Mouse (Mus musculus): ENCODE data around the gene Iglon5. TPM values are rescaled to one million over a fixed set of nuclear protein-coding genes. Genes with fewer than 3 reads are reported as not detected.
A peak's percentile ranks its signal among the peaks of the same experiment; 100 is the strongest.

Gene Iglon5
- polyA plus RNA-seq, 1 experiment from 2014 or later, result 1.1 TPM

- Histone ChIP-seq H3K9me3 (replicated peaks; ENCODE audit: control insufficient read depth, low read length) (no peaks in the 10 kb centered on the region), H3K4me2 (ENCODE audit: low read depth, low read length) (no peak overlapping the region), H3K9ac (replicated peaks; ENCODE audit: low read length) (no peak overlapping the region), H3K36me3 (replicated peaks; ENCODE audit: control insufficient read depth, insufficient read depth, low read depth, low read length) (no peaks in the 10 kb centered on the region), H3K27ac (replicated peaks; ENCODE audit: low read depth, low read length) (no peak overlapping the region), H3K27me3 (ENCODE audit: control insufficient read depth, insufficient read depth, low read length) (no peaks in the 10 kb centered on the region), H3K4me3 (ENCODE audit: low read depth, low read length) (no peak overlapping the region), H3K4me1 (ENCODE audit: control insufficient read depth, insufficient read depth, low read length) (no peaks in the 10 kb centered on the region)
- WGBS, result 75% methylated on average over 4 of the region's 4 CpGs
- no peak for DNase-seq (ENCODE audit: low spot score)
- no peak for ATAC-seq (replicated peaks; ENCODE audit: insufficient number of reproducible peaks, low FRiP score, low TSS enrichment, low read depth)
Observed at GRCm38 (mm10) chr7:43512519-43512918, 22.6 kb upstream of the Iglon5 start.

GRCm38 (mm10) chr7:43511707-43512478 lies 22.0 kb upstream of the Iglon5 start:
- ATAC-seq (replicated peaks; ENCODE audit: insufficient number of reproducible peaks, low FRiP score, low TSS enrichment, low read depth) (no peak), DNase-seq (ENCODE audit: low spot score) (no peak)
- H3K9ac ChIP-seq (replicated peaks; ENCODE audit: low read length), result no peak overlapping the region
- no peaks in the 10 kb centered on the region for H3K36me3 ChIP-seq (replicated peaks; ENCODE audit: control insufficient read depth, insufficient read depth, low read depth, low read length)
- H3K27me3 ChIP-seq (ENCODE audit: control insufficient read depth, insufficient read depth, low read length), result no peaks in the 10 kb centered on the region
- no peak overlapping the region for H3K4me3 ChIP-seq (ENCODE audit: low read depth, low read length)
- no peaks in the 10 kb centered on the region for H3K9me3 ChIP-seq (replicated peaks; ENCODE audit: control insufficient read depth, low read length)
- no peak overlapping the region for H3K27ac ChIP-seq (replicated peaks; ENCODE audit: low read depth, low read length)
- no peak overlapping the region for H3K4me2 ChIP-seq (ENCODE audit: low read depth, low read length)
- 60% methylated on average over 4 of the region's 4 CpGs for WGBS
- H3K4me1 ChIP-seq (ENCODE audit: control insufficient read depth, insufficient read depth, low read length), result no peaks in the 10 kb centered on the region

GRCm38 (mm10) chr7:43495343-43496021 lies 5.6 kb upstream of the Iglon5 start:
- Histone ChIP-seq H3K27ac (replicated peaks; ENCODE audit: low read depth, low read length) (no peak overlapping the region), H3K4me3 (ENCODE audit: low read depth, low read length) (no peak overlapping the region), H3K9me3 (replicated peaks; ENCODE audit: control insufficient read depth, low read length) (no peaks in the 10 kb centered on the region), H3K9ac (replicated peaks; ENCODE audit: low read length) (no peak overlapping the region), H3K4me1 (ENCODE audit: control insufficient read depth, insufficient read depth, low read length) (no peaks in the 10 kb centered on the region), H3K36me3 (replicated peaks; ENCODE audit: control insufficient read depth, insufficient read depth, low read depth, low read length) (no peaks in the 10 kb centered on the region), H3K4me2 (ENCODE audit: low read depth, low read length) (no peak overlapping the region), H3K27me3 (ENCODE audit: control insufficient read depth, insufficient read depth, low read length) (no peaks in the 10 kb centered on the region; the same call in 1 of the 2 replicates)
- no peak for ATAC-seq (replicated peaks; ENCODE audit: insufficient number of reproducible peaks, low FRiP score, low TSS enrichment, low read depth)
- WGBS, result 14% methylated on average over 21 of the region's 21 CpGs
- DNase-seq (ENCODE audit: low spot score), result peak; percentile 62

GRCm38 (mm10) chr7:43490861-43491260 lies 986 bp upstream of the Iglon5 start:
- WGBS, result 65% methylated on average over 9 of the region's 9 CpGs
- Histone ChIP-seq H3K9ac (replicated peaks; ENCODE audit: low read length) (0 out of 2 replicates have a peak overlapping the region, but pooled peaks have one; percentile 74), H3K4me2 (ENCODE audit: low read depth, low read length) (no peak overlapping the region; the same call in 1 of the 2 replicates), H3K9me3 (replicated peaks; ENCODE audit: control insufficient read depth, low read length) (no peaks in the 10 kb centered on the region), H3K27ac (replicated peaks; ENCODE audit: low read depth, low read length) (no peak overlapping the region), H3K4me3 (ENCODE audit: low read depth, low read length) (no peak overlapping the region), H3K4me1 (ENCODE audit: control insufficient read depth, insufficient read depth, low read length) (no peaks in the 10 kb centered on the region), H3K27me3 (ENCODE audit: control insufficient read depth, insufficient read depth, low read length) (no peaks in the 10 kb centered on the region; the same call in 1 of the 2 replicates), H3K36me3 (replicated peaks; ENCODE audit: control insufficient read depth, insufficient read depth, low read depth, low read length) (no peaks in the 10 kb centered on the region)
- ATAC-seq (replicated peaks; ENCODE audit: insufficient number of reproducible peaks, low FRiP score, low TSS enrichment, low read depth) (no peak), DNase-seq (ENCODE audit: low spot score) (no peak)

GRCm38 (mm10) chr7:43490182-43490584 lies 308 bp upstream of the Iglon5 start:
- H3K9ac ChIP-seq (replicated peaks; ENCODE audit: low read length), result peak overlapping the region; percentile 74
- no peaks in the 10 kb centered on the region; the same call in 1 of the 2 replicates for H3K27me3 ChIP-seq (ENCODE audit: control insufficient read depth, insufficient read depth, low read length)
- peak overlapping the region; percentile 63 for H3K4me3 ChIP-seq (ENCODE audit: low read depth, low read length)
- DNase-seq (ENCODE audit: low spot score) (peak; percentile 79), ATAC-seq (replicated peaks; ENCODE audit: insufficient number of reproducible peaks, low FRiP score, low TSS enrichment, low read depth) (peak; percentile 82)
- H3K4me1 ChIP-seq (ENCODE audit: control insufficient read depth, insufficient read depth, low read length), result no peaks in the 10 kb centered on the region
- no peaks in the 10 kb centered on the region for H3K9me3 ChIP-seq (replicated peaks; ENCODE audit: control insufficient read depth, low read length)
- peak overlapping the region; percentile 86 for H3K4me2 ChIP-seq (ENCODE audit: low read depth, low read length)
- WGBS, result 0% methylated on average over 3 of the region's 13 CpGs
- no peaks in the 10 kb centered on the region for H3K36me3 ChIP-seq (replicated peaks; ENCODE audit: control insufficient read depth, insufficient read depth, low read depth, low read length)
- H3K27ac ChIP-seq (replicated peaks; ENCODE audit: low read depth, low read length), result no peak overlapping the region; the same call in 1 of the 2 replicates

- H3K27me3 ChIP-seq (ENCODE audit: control insufficient read depth, insufficient read depth, low read length), result no peaks in the 10 kb centered on the region
- 30% methylated on average over 5 of the region's 5 CpGs for WGBS
Observed at GRCm38 (mm10) chr7:43488646-43489045, 1.2 kb downstream of the Iglon5 start.

GRCm38 (mm10) chr7:43483236-43483635 lies 6.6 kb downstream of the Iglon5 start:
- Histone ChIP-seq H3K4me2 (ENCODE audit: low read depth, low read length) (no peak overlapping the region), H3K36me3 (replicated peaks; ENCODE audit: control insufficient read depth, insufficient read depth, low read depth, low read length) (no peaks in the 10 kb centered on the region), H3K9me3 (replicated peaks; ENCODE audit: control insufficient read depth, low read length) (no peaks in the 10 kb centered on the region), H3K9ac (replicated peaks; ENCODE audit: low read length) (no peak overlapping the region), H3K4me3 (ENCODE audit: low read depth, low read length) (no peak overlapping the region), H3K4me1 (ENCODE audit: control insufficient read depth, insufficient read depth, low read length) (no peaks in the 10 kb centered on the region), H3K27ac (replicated peaks; ENCODE audit: low read depth, low read length) (no peak overlapping the region), H3K27me3 (ENCODE audit: control insufficient read depth, insufficient read depth, low read length) (no peaks in the 10 kb centered on the region)
- ATAC-seq (replicated peaks; ENCODE audit: insufficient number of reproducible peaks, low FRiP score, low TSS enrichment, low read depth), result no peak
- peak; percentile 59 for DNase-seq (ENCODE audit: low spot score)
- 14% methylated on average over 10 of the region's 10 CpGs for WGBS

More at GRCm38 (mm10) chr7:43488646-43489045, 1.2 kb downstream of the Iglon5 start:
- Histone ChIP-seq H3K9me3 (replicated peaks; ENCODE audit: control insufficient read depth, low read length) (no peaks in the 10 kb centered on the region), H3K4me1 (ENCODE audit: control insufficient read depth, insufficient read depth, low read length) (no peaks in the 10 kb centered on the region), H3K4me3 (ENCODE audit: low read depth, low read length) (no peak overlapping the region), H3K36me3 (replicated peaks; ENCODE audit: control insufficient read depth, insufficient read depth, low read depth, low read length) (no peaks in the 10 kb centered on the region), H3K27ac (replicated peaks; ENCODE audit: low read depth, low read length) (no peak overlapping the region), H3K9ac (replicated peaks; ENCODE audit: low read length) (no peak overlapping the region), H3K4me2 (ENCODE audit: low read depth, low read length) (no peak overlapping the region; the same call in 1 of the 2 replicates)
- DNase-seq (ENCODE audit: low spot score) (no peak), ATAC-seq (replicated peaks; ENCODE audit: insufficient number of reproducible peaks, low FRiP score, low TSS enrichment, low read depth) (no peak)

All from embryonic facial prominence, embryonic 11.5 days (tissue).